Mouse (Mus musculus) thymus, postnatal 25 days (tissue): ENCODE data around the gene Timp3.

Experiments used
- DNase-seq: peaks from one replicate; pipeline ENCODE4 v3.0.0; 2022

The Timp3 gene

GRCm38 (mm10) chr10:86392399-86392798 lies 92.2 kb downstream of the Timp3 start:
- DNase-seq, result no peak

- no peak for DNase-seq
Observed at GRCm38 (mm10) chr10:86397577-86398346, 97.6 kb downstream of the Timp3 start.

DNA sequence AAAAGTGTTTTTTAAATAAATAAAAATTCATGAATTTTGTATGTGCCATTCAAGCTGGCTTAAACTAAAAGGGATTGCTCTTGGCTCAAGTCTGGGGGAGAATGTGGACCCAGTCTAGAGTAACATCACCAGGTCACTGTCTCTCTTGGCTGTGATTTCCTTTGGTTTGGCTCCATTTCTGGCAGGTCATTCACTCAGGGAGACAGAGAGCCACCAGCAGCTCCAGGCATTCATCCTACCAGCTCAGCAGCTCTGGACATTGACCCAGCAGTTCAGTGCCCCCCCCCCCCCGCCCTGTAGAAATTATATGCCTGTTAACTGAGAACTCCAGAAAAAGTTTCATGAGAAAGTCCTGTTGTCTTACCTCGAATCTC lies 98.2 kb downstream of the Timp3 start:
- DNase-seq, result no peak
